Mouse (Mus musculus) liver, embryonic 12.5 days (tissue): ENCODE results near the gene Vps72. TPM values are rescaled to one million over a fixed set of nuclear protein-coding genes. Genes with fewer than 3 reads are reported as not detected.
"Not testable (repeated sequence)": the region's sequence is repeated elsewhere in the genome, so short reads cannot be mapped to it uniquely, and the experiment has no call there.

Experiments
- ATAC-seq: fragments of 200-750 bp; cut with Nextera tagmentation; 2 replicates; pipeline ENCODE4 v1.8.0; 2017; ENCODE audit warnings: moderate number of reproducible peaks, mild to moderate bottlenecking, moderate library complexity
- H3K27ac ChIP-seq: fragments of 300-500 bp; sonication (generic); 2 replicates; pipeline ENCODE4 v1.5.1; 2016; ENCODE audit warnings: mild to moderate bottlenecking
- H3K27me3 ChIP-seq: fragments of 300-500 bp; sonication (generic); replicated peaks from 2 replicates; pipeline ENCODE4 v1.6.1; 2016; ENCODE audit warnings: mild to moderate bottlenecking, moderate library complexity
- H3K36me3 ChIP-seq: fragments of 300-500 bp; sonication (generic); 2 replicates; pipeline ENCODE4 v1.6.1; 2016; ENCODE audit warnings: mild to moderate bottlenecking, moderate library complexity
- H3K4me1 ChIP-seq: fragments of 300-500 bp; sonication (generic); 2 replicates; pipeline ENCODE4 v1.6.1; 2016
- H3K4me2 ChIP-seq: fragments of 300-500 bp; sonication (generic); 2 replicates; pipeline ENCODE4 v1.6.1; 2016; ENCODE audit warnings: mild to moderate bottlenecking, moderate library complexity
- H3K4me3 ChIP-seq: fragments of 300-500 bp; sonication (generic); 2 replicates; pipeline ENCODE4 v1.5.1; 2016; ENCODE audit warnings: mild to moderate bottlenecking, moderate library complexity
- H3K9ac ChIP-seq: fragments of 300-500 bp; sonication (generic); 2 replicates; pipeline ENCODE4 v1.6.1; 2016; ENCODE audit warnings: mild to moderate bottlenecking, moderate library complexity
- H3K9me3 ChIP-seq: fragments of 300-500 bp; sonication (generic); replicated peaks from 2 replicates; pipeline ENCODE4 v1.6.1; 2016; ENCODE audit warnings: mild to moderate bottlenecking, moderate library complexity
- WGBS: fragments of 180-500 bp; shearing (Covaris S2); methylation state at CpG from one replicate; pipeline ENCODE4 v1.1.7; 2016; ENCODE audit not compliant: insufficient replicate concordance; 5-methylcytosine and 5-hydroxymethylcytosine counted together
- polyA plus RNA-seq: library from polyadenylated mRNA; unstranded; fragments of >200 nt; fragmentation: Nextera tagmentation; extraction: Ambion mirVana; gene quantifications from 2 replicates; pipeline ENCODE4 v1.2.1, GENCODE M21; 2016

The Vps72 gene
- polyA plus RNA-seq, 1 experiment from 2014 or later: 56.2 TPM

DNA sequence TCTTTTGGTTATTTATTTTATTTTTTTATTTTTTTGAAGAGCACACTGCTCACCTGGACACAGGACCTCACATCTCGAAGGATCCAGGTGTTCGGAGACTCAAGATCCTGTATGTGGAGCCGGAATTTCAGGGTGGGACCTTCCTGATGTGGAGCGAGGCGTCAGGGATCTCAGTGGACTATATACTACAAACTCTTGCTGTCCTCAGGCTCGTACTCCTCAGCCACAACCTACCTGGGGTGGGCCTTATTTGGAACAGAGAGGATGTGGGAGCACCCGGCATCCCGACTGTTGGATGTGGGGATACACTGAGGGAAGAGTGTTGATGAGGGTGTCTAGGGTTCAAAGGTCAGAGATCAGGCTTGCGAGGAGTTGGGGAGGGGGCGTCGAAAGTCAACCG, 23.3 kb downstream of the Vps72 start:
- ATAC-seq: peak; percentile 66

GRCm38 (mm10) chr3:95135023-95135422, 24.2 kb downstream of the Vps72 start:
- 4% methylated on average over 6 of the region's 6 CpGs for WGBS
- Histone ChIP-seq H3K27me3 (no peaks in the 10 kb centered on the region), H3K9me3 (no peaks in the 10 kb centered on the region), H3K9ac (peak overlapping the region; percentile 55), H3K4me3 (peak overlapping the region; percentile 57), H3K4me2 (peak overlapping the region; percentile 76), H3K27ac (peak overlapping the region; percentile 58), H3K36me3 (peaks cover 33% of the 10 kb centered on the region), H3K4me1 (peaks cover 37% of the 10 kb centered on the region)
- ATAC-seq: peak; percentile 57

More for the DNA sequence above, 23.3 kb downstream of the Vps72 start:
- Histone ChIP-seq H3K4me3 (peak overlapping the region; percentile 79), H3K36me3 (peaks cover 35% of the 10 kb centered on the region), H3K4me1 (peaks cover 29% of the 10 kb centered on the region)
- not testable (repeated sequence) for H3K27ac ChIP-seq, H3K9ac ChIP-seq, H3K4me2 ChIP-seq, H3K9me3 ChIP-seq, H3K27me3 ChIP-seq
- whole genome bisulfite sequencing: no CpG with 5 or more reads among the region's 12 CpGs

DNA sequence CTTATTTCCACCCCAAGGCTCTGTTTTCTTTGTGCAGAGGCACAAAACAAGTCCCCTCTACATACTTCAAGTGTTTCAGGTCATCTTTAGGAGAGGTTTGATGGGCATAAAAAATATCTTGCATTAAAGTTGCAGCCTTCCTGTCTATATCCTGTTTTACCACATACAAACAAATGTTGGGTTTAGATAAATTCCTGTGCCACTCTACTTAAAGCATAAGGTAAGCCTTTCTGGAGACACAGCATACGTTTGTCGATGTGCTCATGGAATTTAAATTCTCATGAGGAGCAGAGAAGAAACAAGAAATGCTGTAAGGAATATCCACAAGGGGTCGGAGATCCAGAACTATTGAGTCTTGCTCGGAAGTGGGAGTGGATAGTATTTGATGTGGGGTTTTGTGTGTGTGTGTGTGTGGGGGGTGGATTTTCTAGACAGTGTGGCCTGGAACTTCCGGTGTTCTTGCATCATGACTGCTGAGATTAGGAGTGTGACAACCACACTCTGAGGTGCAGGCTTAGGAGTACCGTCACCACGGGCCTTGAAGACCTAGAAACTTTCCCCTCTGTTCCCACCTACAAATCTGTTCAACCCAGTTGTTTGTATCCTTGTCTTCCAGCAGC, 24.7 kb downstream of the Vps72 start:
- Histone ChIP-seq H3K9ac (peak overlapping the region; percentile 55), H3K36me3 (peaks cover 34% of the 10 kb centered on the region), H3K27me3 (no peaks in the 10 kb centered on the region), H3K27ac (peak overlapping the region; percentile 58), H3K4me1 (peaks cover 42% of the 10 kb centered on the region), H3K4me3 (peak overlapping the region; percentile 57), H3K4me2 (peak overlapping the region; percentile 76), H3K9me3 (no peaks in the 10 kb centered on the region)
- ATAC-seq: no peak
- WGBS: 42% methylated on average over 7 of the region's 7 CpGs

- no peak overlapping the region for H3K9ac ChIP-seq
- no peaks in the 10 kb centered on the region for H3K27me3 ChIP-seq
- no peaks in the 10 kb centered on the region for H3K9me3 ChIP-seq
- H3K4me3 ChIP-seq: no peak overlapping the region
- no peak for ATAC-seq
- H3K36me3 ChIP-seq: peaks cover 31% of the 10 kb centered on the region
- H3K4me2 ChIP-seq: peak overlapping the region; percentile 76; the same call in 1 of the 2 replicates
- peaks cover 43% of the 10 kb centered on the region for H3K4me1 ChIP-seq
- 60% methylated on average over 3 of the region's 3 CpGs for WGBS
- H3K27ac ChIP-seq: peak overlapping the region; percentile 58
Observed at GRCm38 (mm10) chr3:95136336-95136735, 25.5 kb downstream of the Vps72 start.

- no peak overlapping the region for H3K9ac ChIP-seq
- peak overlapping the region; percentile 32 for H3K4me2 ChIP-seq
- 56% methylated on average over 25 of the region's 25 CpGs for WGBS
- peaks cover 19% of the 10 kb centered on the region for H3K36me3 ChIP-seq
- ATAC-seq: no peak
- no peak overlapping the region for H3K27ac ChIP-seq
- no peak overlapping the region for H3K4me3 ChIP-seq
- H3K4me1 ChIP-seq: peaks cover 45% of the 10 kb centered on the region
- H3K9me3 ChIP-seq: no peaks in the 10 kb centered on the region
- no peaks in the 10 kb centered on the region for H3K27me3 ChIP-seq
Observed at GRCm38 (mm10) chr3:95139586-95140288, 28.9 kb downstream of the Vps72 start.

DNA sequence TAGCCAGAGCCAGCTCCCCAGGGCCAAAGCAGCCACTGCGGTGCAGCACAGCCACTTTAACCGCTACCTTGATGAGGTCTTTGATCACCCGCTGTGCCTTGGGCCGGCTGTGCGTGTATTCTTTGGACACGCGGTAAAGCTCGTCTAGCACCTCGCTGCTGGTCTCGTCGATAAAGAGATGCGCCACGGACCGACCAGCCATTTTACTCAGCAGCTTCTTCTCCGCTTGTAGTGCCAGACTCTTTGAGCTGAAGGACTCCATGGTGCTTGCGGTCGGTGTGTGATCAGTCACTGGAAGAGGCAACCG, 29.4 kb downstream of the Vps72 start:
- Histone ChIP-seq H3K9me3 (no peaks in the 10 kb centered on the region), H3K27me3 (no peaks in the 10 kb centered on the region), H3K4me1 (peaks cover 41% of the 10 kb centered on the region), H3K36me3 (peaks cover 19% of the 10 kb centered on the region), H3K4me3 (no peak overlapping the region), H3K27ac (no peak overlapping the region), H3K9ac (no peak overlapping the region), H3K4me2 (peak overlapping the region; percentile 32)
- ATAC-seq: no peak
- WGBS: 58% methylated on average over 18 of the region's 18 CpGs

- Histone ChIP-seq H3K9ac (no peak overlapping the region), H3K4me3 (no peak overlapping the region), H3K4me1 (peaks cover 35% of the 10 kb centered on the region), H3K27me3 (no peaks in the 10 kb centered on the region), H3K9me3 (no peaks in the 10 kb centered on the region), H3K4me2 (peak overlapping the region; percentile 41), H3K36me3 (peaks cover 19% of the 10 kb centered on the region), H3K27ac (peak overlapping the region; percentile 65; the same call in 1 of the 2 replicates)
- 84% methylated on average over 6 of the region's 6 CpGs for WGBS
- no peak for ATAC-seq
Observed at GRCm38 (mm10) chr3:95140795-95141194, 30.0 kb downstream of the Vps72 start.

DNA sequence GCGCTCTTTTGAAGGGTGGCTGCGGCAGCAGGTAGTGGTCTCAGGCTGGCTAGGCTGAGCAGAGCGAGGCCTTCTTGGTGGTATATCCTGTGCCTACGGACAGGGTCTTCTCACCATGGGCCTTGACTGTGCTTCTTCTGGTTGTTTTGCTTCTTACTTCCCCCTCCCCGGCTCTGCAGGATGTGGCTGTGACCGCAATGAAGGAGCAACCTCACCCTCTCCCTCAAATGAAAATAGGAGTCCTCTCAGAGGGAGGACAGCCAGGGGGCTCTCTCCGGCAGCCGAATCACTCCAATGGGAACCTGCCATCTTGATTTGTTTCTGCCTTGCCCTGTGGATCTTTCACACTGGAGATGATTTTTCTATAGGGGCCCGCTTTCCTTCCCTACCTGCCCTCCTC, 30.7 kb downstream of the Vps72 start:
- H3K27ac ChIP-seq: peak overlapping the region; percentile 65
- 0 out of 2 replicates have a peak, but pooled peaks have one; percentile 17 for ATAC-seq
- 0 out of 2 replicates have a peak overlapping the region, but pooled peaks have one; percentile 12 for H3K4me3 ChIP-seq
- H3K4me2 ChIP-seq: peak overlapping the region; percentile 41
- H3K9me3 ChIP-seq: no peaks in the 10 kb centered on the region
- H3K4me1 ChIP-seq: peaks cover 28% of the 10 kb centered on the region
- H3K9ac ChIP-seq: no peak overlapping the region
- WGBS: 40% methylated on average over 9 of the region's 9 CpGs
- no peaks in the 10 kb centered on the region for H3K27me3 ChIP-seq
- H3K36me3 ChIP-seq: peaks cover 19% of the 10 kb centered on the region

GRCm38 (mm10) chr3:95141952-95142616, 31.3 kb downstream of the Vps72 start, which contains the start of gene Tnfaip8l2:
Gene Tnfaip8l2 (minus strand): TSS chr3:95142360.
- 0 out of 2 replicates have a peak within 1 kb of the TSS, but pooled peaks have one; percentile 12 for H3K4me3 ChIP-seq
- peak within 1 kb of the TSS; percentile 65 for H3K27ac ChIP-seq
- no peaks in the 10 kb centered on the region for H3K27me3 ChIP-seq
- peak within 1 kb of the TSS; percentile 41 for H3K4me2 ChIP-seq
- H3K36me3 ChIP-seq: peaks cover 19% of the 10 kb centered on the region
- no peak within 1 kb of the TSS for H3K9ac ChIP-seq
- peak; percentile 71 for ATAC-seq
- H3K4me1 ChIP-seq: peaks cover 25% of the 10 kb centered on the region
- WGBS: 53% methylated on average over 10 of the region's 10 CpGs
- H3K9me3 ChIP-seq: no peaks in the 10 kb centered on the region

GRCm38 (mm10) chr3:95142617-95143011, 31.8 kb downstream of the Vps72 start:
- H3K4me2 ChIP-seq: peak overlapping the region; percentile 41
- H3K4me1 ChIP-seq: peaks cover 25% of the 10 kb centered on the region
- no peak overlapping the region for H3K27ac ChIP-seq
- H3K4me3 ChIP-seq: 0 out of 2 replicates have a peak overlapping the region, but pooled peaks have one; percentile 12
- WGBS: 8% methylated on average over 5 of the region's 5 CpGs
- H3K9me3 ChIP-seq: no peaks in the 10 kb centered on the region
- peak; percentile 73 for ATAC-seq
- no peaks in the 10 kb centered on the region for H3K27me3 ChIP-seq
- no peak overlapping the region for H3K9ac ChIP-seq
- H3K36me3 ChIP-seq: peaks cover 19% of the 10 kb centered on the region

- 47% methylated on average over 3 of the region's 3 CpGs for WGBS
- no peaks in the 10 kb centered on the region for H3K36me3 ChIP-seq
- no peak for ATAC-seq
- H3K9ac ChIP-seq: no peak overlapping the region
- H3K9me3 ChIP-seq: no peaks in the 10 kb centered on the region
- H3K27ac ChIP-seq: no peak overlapping the region
- no peak overlapping the region for H3K4me2 ChIP-seq
- no peaks in the 10 kb centered on the region for H3K4me1 ChIP-seq
- H3K4me3 ChIP-seq: no peak overlapping the region
- H3K27me3 ChIP-seq: 0 out of 2 replicates have a peak, but pooled peaks cover 5% of the 10 kb centered on the region
Observed at GRCm38 (mm10) chr3:95147924-95148323, 37.1 kb downstream of the Vps72 start.

DNA sequence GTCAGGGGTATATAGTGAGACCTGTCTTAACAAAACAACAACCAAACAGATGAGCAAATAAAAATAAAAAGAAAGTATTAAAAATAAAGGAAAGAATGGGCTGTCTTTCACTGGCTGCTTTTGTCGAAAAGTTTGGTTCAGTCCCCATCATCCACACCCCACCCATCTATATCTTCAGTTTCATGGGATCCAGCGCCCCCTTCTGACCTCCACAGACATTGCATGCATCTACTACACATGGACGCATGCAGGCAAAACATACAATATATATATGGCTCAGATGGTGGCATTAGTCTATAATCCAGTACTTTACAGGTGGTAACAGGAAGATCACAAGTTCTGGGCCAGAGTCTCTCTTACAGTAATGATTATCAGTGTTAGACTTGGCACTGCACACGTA, 43.1 kb downstream of the Vps72 start:
- H3K36me3 ChIP-seq: no peaks in the 10 kb centered on the region
- no peaks in the 10 kb centered on the region for H3K4me1 ChIP-seq
- no peak for ATAC-seq
- H3K27me3 ChIP-seq: peaks cover 33% of the 10 kb centered on the region
- H3K27ac ChIP-seq: no peak overlapping the region
- H3K9me3 ChIP-seq: no peaks in the 10 kb centered on the region
- 28% methylated on average over 4 of the region's 4 CpGs for WGBS
- H3K9ac ChIP-seq: no peak overlapping the region
- H3K4me3 ChIP-seq: no peak overlapping the region
- H3K4me2 ChIP-seq: no peak overlapping the region
